Mouse (Mus musculus): ENCODE results near the gene Gtf2i.

Gtf2i gene

DNA sequence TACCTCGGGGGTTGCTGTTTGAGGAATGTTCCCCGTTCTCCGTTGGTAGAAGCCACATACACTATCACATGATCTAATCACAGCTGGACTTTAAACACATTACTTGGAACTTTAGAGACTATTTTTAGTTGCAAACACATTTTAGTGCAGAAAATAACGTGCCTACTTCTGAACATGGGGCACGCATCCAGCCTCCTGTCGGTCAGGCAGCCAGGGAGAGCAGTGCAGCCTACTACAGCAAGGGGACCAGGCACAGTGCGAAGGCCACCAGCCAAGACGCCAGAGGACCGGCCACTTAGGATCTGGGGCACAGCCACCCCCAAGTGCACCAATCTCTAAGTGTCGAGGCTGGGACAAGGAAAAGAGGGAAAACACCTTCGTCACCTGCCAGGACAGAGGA lies 39.5 kb downstream of the Gtf2i start:
- no peak for DNase-seq

GRCm38 (mm10) chr5:134273761-134274160 lies 40.8 kb downstream of the Gtf2i start:
- DNase-seq: no peak

- no peak for DNase-seq
Measured at GRCm38 (mm10) chr5:134272761-134273160, 41.8 kb downstream of the Gtf2i start.

- no peak for DNase-seq
Measured at GRCm38 (mm10) chr5:134271421-134271820, 43.1 kb downstream of the Gtf2i start.

GRCm38 (mm10) chr5:134270566-134270965 lies 44.0 kb downstream of the Gtf2i start:
- DNase-seq: no peak

- no peak for DNase-seq
Measured at GRCm38 (mm10) chr5:134269751-134270150, 44.8 kb downstream of the Gtf2i start.

DNA sequence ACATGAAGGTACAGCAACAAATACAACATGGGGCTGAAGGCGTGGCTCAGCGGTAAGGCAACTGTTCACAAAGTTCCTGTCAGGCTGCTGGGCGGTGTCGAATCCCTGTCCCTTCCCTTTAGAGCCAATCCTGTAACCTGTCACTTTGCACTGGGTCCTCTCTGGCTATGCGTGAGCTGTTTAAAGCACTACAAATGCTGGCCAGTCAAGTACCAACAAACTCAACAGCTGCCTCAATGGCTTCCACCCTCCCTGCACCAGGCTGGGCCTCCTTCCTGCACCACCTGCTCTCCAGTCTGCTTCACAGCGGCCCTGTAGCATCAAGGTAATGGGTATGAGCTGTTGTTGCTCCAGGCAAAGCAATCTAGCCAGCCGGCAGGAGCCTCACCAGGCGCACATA lies 45.8 kb downstream of the Gtf2i start:
- no peak for DNase-seq

- DNase-seq: no peak
Measured at GRCm38 (mm10) chr5:134266404-134266803, 48.2 kb downstream of the Gtf2i start.

- no peak for DNase-seq
Measured at GRCm38 (mm10) chr5:134265890-134266289, 48.7 kb downstream of the Gtf2i start.

DNA sequence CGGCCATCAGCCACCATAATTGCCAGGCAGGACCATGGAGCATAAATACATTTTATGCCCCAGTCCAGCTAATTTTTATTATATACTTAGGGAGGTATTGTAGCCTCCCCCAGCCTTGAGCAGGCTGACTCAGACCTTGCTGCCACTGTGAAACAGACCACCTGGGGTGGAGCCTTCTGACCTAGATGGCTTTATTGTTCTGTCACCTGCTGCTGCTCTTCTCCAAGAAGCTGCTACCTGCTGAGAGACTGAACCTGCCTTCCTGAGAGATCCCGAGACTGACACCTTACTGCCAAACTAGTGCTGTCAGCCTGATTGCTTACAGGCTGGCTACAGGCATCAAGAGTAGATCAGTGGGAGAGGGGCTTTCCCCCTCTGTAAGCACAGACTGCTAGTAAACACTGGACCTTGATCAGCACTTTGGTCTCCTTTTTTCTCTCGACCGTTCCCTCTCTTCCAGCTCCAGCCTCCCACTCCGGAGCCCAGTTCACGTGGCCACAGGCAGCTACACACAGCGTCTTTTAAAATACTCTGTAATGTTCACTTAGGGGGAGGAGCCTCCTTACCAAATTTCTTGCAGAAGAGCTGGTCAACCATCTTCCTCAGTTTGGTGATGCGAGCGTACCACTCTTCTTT lies 54.4 kb downstream of the Gtf2i start:
- DNase-seq: no peak

- DNase-seq: no peak
Measured at GRCm38 (mm10) chr5:134258934-134259333, 55.6 kb downstream of the Gtf2i start.

GRCm38 (mm10) chr5:134258395-134258794 lies 56.2 kb downstream of the Gtf2i start:
- DNase-seq: no peak

GRCm38 (mm10) chr5:134257349-134258031 lies 57.1 kb downstream of the Gtf2i start:
- DNase-seq: no peak

GRCm38 (mm10) chr5:134255294-134255693 lies 59.3 kb downstream of the Gtf2i start:
- DNase-seq: no peak

DNA sequence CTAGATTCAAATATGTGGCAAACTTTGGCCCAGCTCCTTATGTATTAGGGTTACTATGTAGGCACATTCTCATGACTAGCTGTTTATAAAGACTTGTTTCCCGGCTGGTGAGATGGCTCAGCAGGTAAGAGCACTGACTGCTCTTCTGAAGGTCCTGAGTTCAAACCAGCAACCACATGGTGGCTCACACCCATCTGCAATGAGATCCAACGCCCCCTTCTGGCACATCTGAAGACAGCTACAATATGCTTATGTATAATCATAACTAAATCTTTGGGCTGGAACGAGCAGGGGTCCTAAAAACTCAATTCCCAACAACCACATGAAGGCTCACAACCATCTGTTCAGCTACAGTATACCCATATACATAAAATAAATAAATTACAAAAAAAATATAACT lies 60.8 kb downstream of the Gtf2i start:
- DNase-seq: no peak

DNA sequence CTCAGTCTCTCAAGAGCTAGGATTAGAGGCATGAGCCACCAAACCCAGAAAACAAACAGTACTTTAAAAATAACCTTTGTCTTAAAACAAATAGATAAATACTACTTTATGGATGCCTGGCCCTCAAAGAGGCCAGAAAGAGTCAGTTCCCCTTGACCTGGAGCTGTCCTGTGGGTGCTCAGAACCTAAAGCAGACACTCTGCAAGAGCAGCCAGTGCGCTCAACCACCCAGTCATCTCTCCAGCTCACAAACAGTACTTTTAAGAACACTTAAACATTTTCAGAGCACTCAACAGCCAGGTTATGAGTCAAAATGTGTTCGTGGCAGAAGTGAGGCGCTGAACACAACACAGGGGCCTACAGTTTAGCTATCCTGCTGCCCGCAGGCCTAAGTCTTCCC lies 63.5 kb downstream of the Gtf2i start:
- no peak for DNase-seq

DNA sequence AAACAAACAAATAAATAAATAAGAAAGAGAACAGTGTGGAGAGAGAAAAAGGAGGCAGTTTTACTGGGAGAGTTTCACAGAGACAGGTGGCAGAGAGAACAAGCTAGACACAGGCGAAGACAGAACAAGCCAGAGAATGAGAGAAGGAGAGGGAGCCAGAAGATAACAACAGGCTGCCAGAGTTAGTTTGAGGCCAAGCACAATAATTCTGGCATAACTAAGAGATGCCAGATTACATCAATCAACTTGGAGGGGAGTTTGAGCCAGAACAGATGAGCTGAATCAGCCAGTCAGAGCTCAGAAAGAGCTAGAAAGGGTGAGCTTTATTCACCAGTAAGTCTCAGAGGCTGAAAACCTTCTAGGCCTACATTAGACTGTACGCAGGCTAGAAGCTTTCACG lies 64.0 kb downstream of the Gtf2i start:
- DNase-seq: no peak

DNA sequence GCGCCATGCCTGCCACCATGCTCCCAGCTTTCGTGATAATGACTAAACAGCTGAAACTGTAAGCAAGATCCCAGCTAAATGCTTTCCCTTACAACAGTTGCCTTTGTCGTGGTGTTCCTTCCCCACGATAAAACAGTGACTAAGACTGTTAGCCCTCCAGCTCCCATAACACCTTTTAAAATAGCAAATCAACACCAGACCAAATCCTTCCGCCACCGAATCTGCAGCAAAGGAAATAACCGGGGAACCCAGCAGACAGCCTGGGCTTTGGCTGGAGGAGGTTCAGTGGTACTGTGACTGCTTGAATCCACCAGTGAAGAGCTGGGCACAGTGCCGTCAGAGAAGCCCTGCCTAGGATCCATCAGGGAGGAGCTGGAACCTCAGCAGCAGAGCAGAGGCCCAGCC lies 65.3 kb downstream of the Gtf2i start:
- DNase-seq: no peak

DNA sequence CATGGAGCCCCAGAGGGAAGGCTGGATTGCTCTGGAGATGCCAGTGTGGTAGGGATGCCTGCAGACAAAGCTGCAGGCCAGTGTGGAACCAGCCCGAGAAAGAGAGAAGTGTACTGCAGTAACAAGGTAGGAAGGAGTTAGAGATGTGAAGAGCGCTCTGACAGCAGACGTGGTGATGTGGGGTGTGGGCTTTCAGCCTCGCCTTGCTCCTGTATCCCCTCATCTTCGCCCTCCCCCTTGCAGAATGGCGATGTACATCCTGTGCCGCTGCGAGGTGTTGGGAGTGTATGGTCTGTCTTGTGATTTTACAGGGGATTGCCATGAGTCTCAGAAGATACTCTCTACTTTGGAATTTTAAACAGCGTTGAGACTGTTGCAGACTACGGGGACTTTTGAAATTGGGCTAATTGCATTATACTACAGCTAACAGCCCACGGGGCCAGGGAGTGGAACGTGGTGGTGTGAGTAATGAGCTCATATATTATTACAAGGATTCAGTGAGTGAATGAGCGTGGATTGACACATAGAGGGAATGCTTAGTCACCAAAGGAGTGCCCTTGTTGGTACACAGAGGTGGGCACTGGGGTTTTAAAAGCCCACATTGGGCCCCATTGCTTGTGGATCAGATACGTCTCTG lies 65.8 kb downstream of the Gtf2i start:
- DNase-seq: no peak

- no peak for DNase-seq
Measured at GRCm38 (mm10) chr5:134246146-134246545, 68.4 kb downstream of the Gtf2i start.

- DNase-seq: no peak
Measured at GRCm38 (mm10) chr5:134244890-134245289, 69.7 kb downstream of the Gtf2i start.

GRCm38 (mm10) chr5:134243661-134244436 lies 70.7 kb downstream of the Gtf2i start:
- no peak for DNase-seq

GRCm38 (mm10) chr5:134241831-134242230 lies 72.7 kb downstream of the Gtf2i start:
- no peak for DNase-seq
